Mouse (Mus musculus): ENCODE data around the gene Drd1.

The Drd1 gene

GRCm38 (mm10) chr13:54055448-54055861 is at the start of gene Drd1:
Gene Drd1 (minus strand): TSS chr13:54055705.
- in situ Hi-C loops (cut with MboI, MseI) = loop anchor here (5.0 kb wide), 1 partner anchor 273 kb away; no protein-coding TSS in a partner anchor

GRCm38 (mm10) chr13:54103866-54104265 is 48.4 kb upstream of the Drd1 start:
- in situ Hi-C loops (cut with MboI, MseI) = no loop called here

GRCm38 (mm10) chr13:54103271-54103670 is 47.8 kb upstream of the Drd1 start:
- in situ Hi-C loops (cut with MboI, MseI) = no loop called here

GRCm38 (mm10) chr13:54102061-54102460 is 46.6 kb upstream of the Drd1 start:
- in situ Hi-C loops (cut with MboI, MseI) = no loop called here

GRCm38 (mm10) chr13:54101031-54101820 is 45.7 kb upstream of the Drd1 start:
- in situ Hi-C loops (cut with MboI, MseI) = no loop called here

GRCm38 (mm10) chr13:54097797-54098196 is 42.3 kb upstream of the Drd1 start:
- in situ Hi-C loops (cut with MboI, MseI) = no loop called here

- in situ Hi-C loops (cut with MboI, MseI) = no loop called here
Measured at GRCm38 (mm10) chr13:54097227-54097626, 41.7 kb upstream of the Drd1 start.

GRCm38 (mm10) chr13:54095721-54096120 is 40.2 kb upstream of the Drd1 start:
- in situ Hi-C loops (cut with MboI, MseI) = no loop called here

GRCm38 (mm10) chr13:54094963-54095362 is 39.5 kb upstream of the Drd1 start:
- in situ Hi-C loops (cut with MboI, MseI) = no loop called here

GRCm38 (mm10) chr13:54094349-54094748 is 38.8 kb upstream of the Drd1 start:
- in situ Hi-C loops (cut with MboI, MseI) = no loop called here

GRCm38 (mm10) chr13:54091719-54092118 is 36.2 kb upstream of the Drd1 start:
- in situ Hi-C loops (cut with MboI, MseI) = no loop called here

GRCm38 (mm10) chr13:54085266-54085665 is 29.8 kb upstream of the Drd1 start:
- in situ Hi-C loops (cut with MboI, MseI) = no loop called here

- in situ Hi-C loops (cut with MboI, MseI) = no loop called here
Measured at GRCm38 (mm10) chr13:54084826-54085225, 29.3 kb upstream of the Drd1 start.

GRCm38 (mm10) chr13:54084178-54084577 is 28.7 kb upstream of the Drd1 start:
- in situ Hi-C loops (cut with MboI, MseI) = no loop called here

GRCm38 (mm10) chr13:54082946-54083345 is 27.4 kb upstream of the Drd1 start:
- in situ Hi-C loops (cut with MboI, MseI) = no loop called here

- in situ Hi-C loops (cut with MboI, MseI) = no loop called here
Measured at GRCm38 (mm10) chr13:54080785-54081184, 25.3 kb upstream of the Drd1 start.

- in situ Hi-C loops (cut with MboI, MseI) = no loop called here
Measured at GRCm38 (mm10) chr13:54079782-54080759, 24.6 kb upstream of the Drd1 start.

- in situ Hi-C loops (cut with MboI, MseI) = no loop called here
Measured at GRCm38 (mm10) chr13:54077470-54078174, 22.1 kb upstream of the Drd1 start.

- in situ Hi-C loops (cut with MboI, MseI) = no loop called here
Measured at GRCm38 (mm10) chr13:54076762-54077460, 21.4 kb upstream of the Drd1 start.

GRCm38 (mm10) chr13:54076051-54076450 is 20.5 kb upstream of the Drd1 start:
- in situ Hi-C loops (cut with MboI, MseI) = no loop called here

- in situ Hi-C loops (cut with MboI, MseI) = no loop called here
Measured at GRCm38 (mm10) chr13:54075416-54075815, 19.9 kb upstream of the Drd1 start.
